Mouse (Mus musculus) myocyte (in vitro differentiated cells): ENCODE results near the gene Usp10.

Source experiments
- CEBPB ChIP-seq: IDR thresholded peaks from 2 replicates; pipeline ENCODE4 v1.6.1; 2011; ENCODE audit warnings: mild to moderate bottlenecking, moderate library complexity; ENCODE audit not compliant: poor library complexity, insufficient read depth, severe bottlenecking
- POLR2A ChIP-seq: IDR thresholded peaks from one replicate; pipeline ENCODE4 v1.6.1; 2011; ENCODE audit warnings: low read depth, mild to moderate bottlenecking, control low read depth, moderate library complexity; ENCODE audit not compliant: insufficient read length

DNA sequence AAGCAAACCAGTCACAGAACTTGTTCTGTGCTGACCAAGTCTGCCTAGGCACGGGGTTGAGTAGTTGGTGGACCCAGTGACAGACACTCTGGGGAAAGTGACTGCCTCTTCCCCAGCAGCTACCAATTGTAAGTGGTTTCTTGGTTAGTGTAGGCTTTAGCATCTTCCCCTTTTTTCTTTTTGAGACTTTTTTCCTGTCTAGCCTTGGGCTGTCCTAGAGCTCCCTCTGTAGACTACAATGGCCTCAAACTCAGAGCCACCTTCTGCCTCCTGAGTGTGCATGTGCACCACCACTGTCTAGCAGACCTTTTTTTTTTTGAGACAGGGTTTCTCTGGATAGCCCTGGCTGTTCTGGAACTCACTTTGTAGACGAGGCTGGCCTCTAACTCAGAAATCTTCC is 16.3 kb downstream of the Usp10 start:
- TF ChIP-seq POLR2A (no peak), CEBPB (no peak)
